Mouse (Mus musculus) brain, embryonic 14.5 days (tissue): ENCODE measurements at regions not wholly inside any gene's neighbourhood (a gene's known extent, or its start where the extent isn't known, plus 50 kb on each side); places are given as distances from the start of the nearest gene placed in this dataset.

Source experiments
- CTCF ChIP-seq: fragments of 200-500 bp; IDR thresholded peaks from 2 replicates; pipeline ENCODE4 v1.5.1; 2012; ENCODE audit warnings: inconsistent platforms, mild to moderate bottlenecking, moderate library complexity, borderline replicate concordance; ENCODE audit not compliant: insufficient read depth, insufficient read length; ENCODE audit errors: extremely low read depth
- POLR2A ChIP-seq: fragments of 200-500 bp; IDR thresholded peaks from 2 replicates; pipeline ENCODE4 v1.6.1; 2012; ENCODE audit warnings: mild to moderate bottlenecking, inconsistent platforms, borderline replicate concordance; ENCODE audit not compliant: poor library complexity, insufficient read depth, insufficient read length, severe bottlenecking; ENCODE audit errors: extremely low read depth

- TF ChIP-seq POLR2A (no peak), CTCF (no peak)
Observed at GRCm38 (mm10) chr6:94900862-94901261, 200.9 kb upstream of the Lrig1 start.
